Mouse (Mus musculus): ENCODE results near the gene Tmbim1.
"Not testable (repeated sequence)": the region's sequence is repeated elsewhere in the genome, so short reads cannot be mapped to it uniquely, and the experiment has no call there.

The Tmbim1 gene

GRCm38 (mm10) chr1:74326916-74327315, 21.5 kb upstream of the Tmbim1 start:
- DNase-seq (ENCODE audit: low spot score), result not testable (repeated sequence)

GRCm38 (mm10) chr1:74321396-74321795, 16.0 kb upstream of the Tmbim1 start:
- DNase-seq (ENCODE audit: low spot score), result no peak

- no peak for DNase-seq (ENCODE audit: low spot score)
These were observed 13.3 kb upstream of the Tmbim1 start for GRCm38 (mm10) chr1:74318711-74319110.

- DNase-seq (ENCODE audit: low spot score), result no peak
These were observed 10.8 kb upstream of the Tmbim1 start for GRCm38 (mm10) chr1:74316114-74316827.

- no peak for DNase-seq (ENCODE audit: low spot score)
These were observed 9.4 kb upstream of the Tmbim1 start for GRCm38 (mm10) chr1:74314796-74315195.

- peak; percentile 90 for DNase-seq (ENCODE audit: low spot score)
These were observed 7.7 kb upstream of the Tmbim1 start for GRCm38 (mm10) chr1:74313049-74313692.

- no peak for DNase-seq (ENCODE audit: low spot score)
These were observed 4.3 kb upstream of the Tmbim1 start for GRCm38 (mm10) chr1:74309767-74310166.

GRCm38 (mm10) chr1:74308001-74308964, 2.9 kb upstream of the Tmbim1 start:
- DNase-seq (ENCODE audit: low spot score), result no peak

- no peak for DNase-seq (ENCODE audit: low spot score)
These were observed 1.7 kb upstream of the Tmbim1 start for GRCm38 (mm10) chr1:74307146-74307545.

GRCm38 (mm10) chr1:74304946-74305345, 476 bp downstream of the Tmbim1 start:
- DNase-seq (ENCODE audit: low spot score), result no peak

- no peak for DNase-seq (ENCODE audit: low spot score)
These were observed 1.1 kb downstream of the Tmbim1 start for GRCm38 (mm10) chr1:74304339-74304790.

GRCm38 (mm10) chr1:74303509-74304338, 1.7 kb downstream of the Tmbim1 start:
- no peak for DNase-seq (ENCODE audit: low spot score)

- no peak for DNase-seq (ENCODE audit: low spot score)
These were observed 2.6 kb downstream of the Tmbim1 start for GRCm38 (mm10) chr1:74302835-74303234.

- no peak for DNase-seq (ENCODE audit: low spot score)
These were observed 3.2 kb downstream of the Tmbim1 start for GRCm38 (mm10) chr1:74302229-74302628.

GRCm38 (mm10) chr1:74300347-74301110, 4.9 kb downstream of the Tmbim1 start:
- DNase-seq (ENCODE audit: low spot score), result no peak

GRCm38 (mm10) chr1:74298996-74299395, 6.4 kb downstream of the Tmbim1 start:
- no peak for DNase-seq (ENCODE audit: low spot score)

- DNase-seq (ENCODE audit: low spot score), result no peak
These were observed 7.2 kb downstream of the Tmbim1 start for GRCm38 (mm10) chr1:74298157-74298750.

- no peak for DNase-seq (ENCODE audit: low spot score)
These were observed 8.2 kb downstream of the Tmbim1 start for GRCm38 (mm10) chr1:74297269-74297668.

GRCm38 (mm10) chr1:74296477-74296876, 8.9 kb downstream of the Tmbim1 start:
- no peak for DNase-seq (ENCODE audit: low spot score)

GRCm38 (mm10) chr1:74295456-74296171, 9.8 kb downstream of the Tmbim1 start:
- peak; percentile 68 for DNase-seq (ENCODE audit: low spot score)

Measured in layer of hippocampus, adult 9-10 months (tissue).